Mouse (Mus musculus): ENCODE data around the gene Scly. TPM values are rescaled to one million over a fixed set of nuclear protein-coding genes. Genes with fewer than 3 reads are reported as not detected.
A peak's percentile ranks its signal among the peaks of the same experiment; 100 is the strongest.

Scly gene
- total and polyA plus RNA-seq, 3 experiments, result 23.1 to 48.8 TPM; not detected in 1

DNA sequence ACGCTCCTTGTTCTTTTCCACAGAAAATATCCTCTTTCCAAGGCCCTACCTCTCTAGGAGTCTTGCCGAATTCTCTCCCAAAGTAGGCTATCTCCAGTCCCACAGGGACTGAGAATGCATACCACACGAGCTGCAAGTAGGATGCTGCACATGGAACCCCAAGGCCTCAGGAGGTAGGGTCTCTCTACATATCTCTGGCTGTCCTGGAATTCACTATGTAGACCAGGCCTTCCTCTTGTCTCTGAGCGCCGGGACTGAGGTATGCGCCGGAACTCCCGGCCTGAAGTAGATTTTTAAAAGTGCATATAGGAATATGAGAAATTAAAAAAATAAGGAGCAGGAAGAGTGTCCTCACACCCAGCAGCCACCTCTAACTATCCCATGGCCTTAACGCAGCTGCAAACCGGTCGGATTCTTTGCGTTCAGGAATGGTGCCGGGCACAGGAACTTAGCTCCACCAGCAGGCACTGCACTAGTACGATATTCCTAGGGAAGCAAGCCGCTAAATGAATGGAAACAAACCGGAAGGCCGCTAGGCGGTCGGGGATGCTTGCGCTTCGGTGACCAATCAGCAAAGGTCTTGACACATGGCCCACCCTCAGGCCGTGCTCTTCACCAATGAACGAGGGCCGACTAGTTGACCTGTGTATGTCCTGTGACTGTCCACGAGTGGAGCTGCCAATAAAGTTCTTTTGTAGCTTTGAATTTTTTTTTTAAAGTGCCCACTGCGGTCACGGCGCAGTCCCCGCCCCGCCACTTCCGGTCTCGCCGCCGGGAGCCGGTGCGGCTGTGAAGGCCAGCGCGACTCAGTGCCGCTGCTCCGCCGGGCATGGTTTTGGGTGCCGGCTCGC is 48.3 kb upstream of the Scly start, which contains the start of gene Ube2f (continued):
- TF ChIP-seq UBTF (IDR thresholded peaks at IDR 0.05; ENCODE audit: borderline replicate concordance, insufficient read depth, low read depth, low read length), result no peak
- no peak for TF ChIP-seq MEF2A (IDR thresholded peaks at IDR 0.05; ENCODE audit: extremely low read depth, insufficient replicate concordance, low read depth, low read length, poor library complexity, severe bottlenecking)
- TF ChIP-seq GATA1 (IDR thresholded peaks at IDR 0.05; ENCODE audit: low read depth, low read length), result peak; percentile 38; the same call in 1 of the 2 replicates
- TF ChIP-seq TBP (IDR thresholded peaks at IDR 0.05; ENCODE audit: low read depth, low read length), result peak; percentile 92
- no peak for TF ChIP-seq MAFK (IDR thresholded peaks at IDR 0.05; ENCODE audit: borderline replicate concordance, low read depth, low read length)
- TF ChIP-seq USF2 (IDR thresholded peaks at IDR 0.05; ENCODE audit: borderline replicate concordance in 1 of 2, insufficient read depth in 1 of 2, low read depth in 1 of 2, low read length in 2 of 2), result no peak
- TF ChIP-seq E2F4 (IDR thresholded peaks at IDR 0.05; ENCODE audit: borderline replicate concordance, low read depth, low read length), result no peak
- TF ChIP-seq ZC3H11A (IDR thresholded peaks at IDR 0.05; ENCODE audit: low read depth, low read length), result no peak
- TF ChIP-seq TAL1 (IDR thresholded peaks at IDR 0.05; ENCODE audit: low read length), result no peak
- TF ChIP-seq CHD1 (IDR thresholded peaks at IDR 0.05; ENCODE audit: low read depth, low read length), result 0 out of 2 replicates have a peak, but pooled peaks have one; percentile 31
- TF ChIP-seq MXI1 (IDR thresholded peaks at IDR 0.05; ENCODE audit: low read depth, low read length), result peak; percentile 97
- TF ChIP-seq EP300 (IDR thresholded peaks at IDR 0.05; ENCODE audit: low read depth in 1 of 2, low read length in 2 of 2), result peak in 1 of 2 experiments; percentile 63; a peak in 2 of 4 replicates
- peak; percentile 70 for TF ChIP-seq KAT2A (conservative IDR thresholded peaks at IDR 0.05; ENCODE audit: low read depth, low read length)
- TF ChIP-seq BHLHE40 (IDR thresholded peaks at IDR 0.05; ENCODE audit: borderline replicate concordance, low read depth, low read length), result 0 out of 2 replicates have a peak, but pooled peaks have one; percentile 20
- peak; percentile 84 for TF ChIP-seq USF1 (IDR thresholded peaks at IDR 0.05; ENCODE audit: low read depth, low read length)
- TF ChIP-seq MYB (IDR thresholded peaks at IDR 0.05; ENCODE audit: low read depth, low read length), result no peak; the same call in 1 of the 2 replicates
- TF ChIP-seq GABPA (IDR thresholded peaks at IDR 0.05; ENCODE audit: low read depth, low read length), result no peak
- TF ChIP-seq MAZ (IDR thresholded peaks at IDR 0.05; ENCODE audit: low read depth, low read length), result 0 out of 2 replicates have a peak, but pooled peaks have one; percentile 57
- TF ChIP-seq ELF1 (IDR thresholded peaks at IDR 0.05; ENCODE audit: low read depth, low read length), result peak; percentile 87

DNA sequence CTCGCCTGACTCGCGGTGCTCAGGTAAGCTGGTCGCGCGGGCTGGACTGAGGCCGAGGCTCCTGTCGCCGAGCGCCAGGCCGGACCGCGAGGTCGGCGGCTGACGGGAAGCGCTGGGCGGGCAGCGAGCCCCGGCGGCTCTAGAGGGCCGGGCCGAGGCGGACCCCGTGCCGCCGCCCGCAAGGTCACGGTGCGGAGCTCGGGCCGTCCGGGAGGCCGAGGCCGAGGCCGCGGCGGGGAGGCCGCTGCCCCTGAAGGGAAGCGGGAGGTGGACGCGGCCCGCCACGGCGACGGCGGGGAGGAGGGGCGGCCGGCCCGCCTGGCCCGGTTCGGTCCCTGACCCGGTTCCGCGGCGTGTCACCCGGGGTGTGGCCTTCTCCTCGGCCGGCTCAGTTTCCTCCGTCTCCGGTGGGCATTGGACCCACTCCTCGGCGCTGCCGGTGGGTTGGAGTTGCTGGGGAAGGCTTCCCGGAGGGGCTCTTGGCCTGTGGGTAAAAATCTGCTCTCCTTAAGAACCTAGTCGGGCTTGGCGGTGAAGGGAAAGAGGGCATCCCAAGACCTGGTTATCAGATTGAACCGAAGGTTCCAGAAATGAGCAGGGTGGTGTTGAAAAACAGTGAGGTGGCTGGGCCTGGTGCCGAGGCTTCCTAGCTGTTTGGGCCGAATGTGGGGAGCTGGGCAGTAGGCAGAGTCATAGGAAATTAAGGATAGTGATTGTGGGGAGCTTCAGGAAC is 47.6 kb upstream of the Scly start:
- TF ChIP-seq RCOR1 (IDR thresholded peaks at IDR 0.05; ENCODE audit: low read depth, low read length), result no peak
- TF ChIP-seq BHLHE40 (IDR thresholded peaks at IDR 0.05; ENCODE audit: borderline replicate concordance, low read depth, low read length), result no peak
- no peak for TF ChIP-seq TAL1 (IDR thresholded peaks at IDR 0.05; ENCODE audit: low read length)
- TF ChIP-seq JUND (IDR thresholded peaks at IDR 0.05; ENCODE audit: low read depth, low read length), result no peak
- no peak for TF ChIP-seq SIN3A (IDR thresholded peaks at IDR 0.05; ENCODE audit: low read length)
- no peak for TF ChIP-seq MAZ (IDR thresholded peaks at IDR 0.05; ENCODE audit: low read depth, low read length)
- TF ChIP-seq MAX (IDR thresholded peaks at IDR 0.05; ENCODE audit: low read length), result no peak
- TF ChIP-seq NELFE (IDR thresholded peaks at IDR 0.05; ENCODE audit: low read depth, low read length), result no peak
- no peak for TF ChIP-seq EP300 (IDR thresholded peaks at IDR 0.05; ENCODE audit: low read depth in 1 of 2, low read length in 2 of 2)
- Histone ChIP-seq H3K79me2 (ENCODE audit: control insufficient read depth, insufficient read depth, low read length, poor library complexity) (peaks cover 45% of the 10 kb centered on the region), H3K9ac (ENCODE audit: control insufficient read depth, low read depth, low read length, poor library complexity, severe bottlenecking) (peak overlapping the region; percentile 94), H3K4me3 (ENCODE audit: control insufficient read depth in 1 of 2, insufficient read depth in 1 of 2, low read depth in 2 of 2, low read length in 2 of 2) (peak overlapping the region; percentile 79 to 83), H3K27me3 (ENCODE audit: control insufficient read depth in 1 of 2, insufficient read depth in 2 of 2, low read length in 2 of 2) (no peaks in the 10 kb centered on the region), H3K36me3 (ENCODE audit: control insufficient read depth in 1 of 2, insufficient read depth in 2 of 2, low read length in 2 of 2) (peaks cover 2 to 15% of the 10 kb centered on the region in 2 experiments; a peak in 3 of 4 replicates), H3K4me1 (ENCODE audit: control insufficient read depth in 1 of 2, insufficient read depth in 2 of 2, low read length in 2 of 2) (peaks cover 10 to 18% of the 10 kb centered on the region in 2 experiments), H3K9me3 (replicated peaks; ENCODE audit: insufficient read depth, low read length) (no peaks in the 10 kb centered on the region), H3K27ac (ENCODE audit: control insufficient read depth, low read depth, low read length) (peak overlapping the region; percentile 52)
- peak; percentile 46 for DNase-seq (ENCODE audit: low read depth, low spot score)

Data from MEL (cell line).